Mouse (Mus musculus): ENCODE measurements around the gene Flnb. TPM values are rescaled to one million over a fixed set of nuclear protein-coding genes. Genes with fewer than 3 reads are reported as not detected.

Gene Flnb
- polyA plus RNA-seq, 1 experiment from 2014 or later: 35.0 TPM

DNA sequence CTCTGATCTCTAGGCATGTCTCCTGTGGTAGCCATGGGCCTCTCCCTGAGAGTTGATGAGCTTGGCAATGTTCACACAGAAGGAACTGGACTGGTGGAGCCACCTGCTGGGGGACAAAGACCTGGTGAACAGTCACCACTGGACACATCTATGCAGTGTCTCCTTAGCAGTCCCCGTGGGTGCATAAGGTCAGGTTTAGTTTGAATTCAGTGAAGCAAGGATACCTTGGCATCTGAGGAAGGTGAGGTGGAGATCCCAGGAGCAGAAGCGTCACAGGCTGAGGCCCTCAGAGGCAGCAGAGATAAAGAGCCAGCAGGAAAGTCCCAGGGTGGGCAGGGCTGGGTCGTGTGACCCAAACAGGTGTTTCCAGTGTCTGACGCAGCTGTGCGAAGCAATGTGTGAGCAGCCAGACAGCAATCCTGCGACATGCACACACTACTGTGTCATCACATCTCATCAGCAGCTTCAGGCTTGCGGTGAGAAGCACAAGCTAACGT, 176.6 kb downstream of the Flnb start, which contains the start of gene Dnase1l3:
Gene Dnase1l3 (minus strand): TSS at position 303 of the 497 bp plus-strand sequence.
- no peak for ATAC-seq (ENCODE audit: insufficient number of reproducible peaks, low FRiP score, low TSS enrichment, low read depth)

DNA sequence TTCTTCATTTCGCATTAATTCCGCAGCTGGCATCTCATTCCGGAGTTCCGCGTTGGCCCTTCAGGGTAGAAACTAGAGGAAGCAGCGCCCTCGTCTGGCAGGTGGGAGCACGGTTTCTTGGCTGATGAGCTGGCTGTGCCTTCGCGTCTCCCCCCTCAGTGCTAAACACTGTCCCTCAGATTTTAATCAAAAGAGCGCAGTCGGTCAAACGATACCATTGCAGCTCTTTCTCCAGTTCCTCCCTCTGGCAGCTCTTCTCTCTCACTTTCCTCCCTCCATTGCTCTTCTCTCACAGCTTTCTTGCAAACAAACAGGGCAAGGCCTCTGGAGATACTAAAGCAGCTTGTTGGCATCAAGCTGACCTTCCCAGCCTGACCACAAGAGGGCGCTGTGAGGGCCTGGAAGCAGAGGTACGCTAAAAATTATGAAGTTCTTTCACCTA, 179.5 kb downstream of the Flnb start:
- Histone ChIP-seq H3K9ac (ENCODE audit: low read length) (no peak overlapping the region; the same call in 1 of the 2 replicates), H3K27me3 (ENCODE audit: control insufficient read depth, insufficient read depth, low read length) (peaks cover 12% of the 10 kb centered on the region), H3K4me2 (ENCODE audit: low read depth, severe bottlenecking) (peak overlapping the region; percentile 35), H3K4me3 (ENCODE audit: low read depth, low read length) (no peak overlapping the region), H3K27ac (replicated peaks; ENCODE audit: low read depth, low read length) (no peak overlapping the region), H3K9me3 (ENCODE audit: control insufficient read depth, low read length) (no peaks in the 10 kb centered on the region), H3K36me3 (ENCODE audit: control insufficient read depth, insufficient read depth, low read length) (no peaks in the 10 kb centered on the region), H3K4me1 (ENCODE audit: control insufficient read depth, insufficient read depth, low read length) (no peaks in the 10 kb centered on the region)
- DNase-seq (ENCODE audit: low spot score): peak; percentile 93
- WGBS: 2% methylated on average over 15 of the region's 15 CpGs
- no peak for ATAC-seq (ENCODE audit: insufficient number of reproducible peaks, low FRiP score, low TSS enrichment, low read depth)

More for the DNA sequence above, 176.6 kb downstream of the Flnb start, which contains the start of gene Dnase1l3:
- no peak within 1 kb of the TSS for H3K4me3 ChIP-seq (ENCODE audit: low read depth, low read length)
- no peaks in the 10 kb centered on the region for H3K36me3 ChIP-seq (ENCODE audit: control insufficient read depth, insufficient read depth, low read length)
- no peak within 1 kb of the TSS for H3K4me2 ChIP-seq (ENCODE audit: low read depth, severe bottlenecking)
- peak; percentile 42 for DNase-seq (ENCODE audit: low spot score)
- no peaks in the 10 kb centered on the region for H3K9me3 ChIP-seq (ENCODE audit: control insufficient read depth, low read length)
- H3K27ac ChIP-seq (replicated peaks; ENCODE audit: low read depth, low read length): no peak within 1 kb of the TSS
- H3K27me3 ChIP-seq (ENCODE audit: control insufficient read depth, insufficient read depth, low read length): 0 out of 2 replicates have a peak, but pooled peaks cover 3% of the 10 kb centered on the region
- no peak within 1 kb of the TSS for H3K9ac ChIP-seq (ENCODE audit: low read length)
- H3K4me1 ChIP-seq (ENCODE audit: control insufficient read depth, insufficient read depth, low read length): no peaks in the 10 kb centered on the region
- WGBS: 68% methylated on average over 8 of the region's 8 CpGs

DNA sequence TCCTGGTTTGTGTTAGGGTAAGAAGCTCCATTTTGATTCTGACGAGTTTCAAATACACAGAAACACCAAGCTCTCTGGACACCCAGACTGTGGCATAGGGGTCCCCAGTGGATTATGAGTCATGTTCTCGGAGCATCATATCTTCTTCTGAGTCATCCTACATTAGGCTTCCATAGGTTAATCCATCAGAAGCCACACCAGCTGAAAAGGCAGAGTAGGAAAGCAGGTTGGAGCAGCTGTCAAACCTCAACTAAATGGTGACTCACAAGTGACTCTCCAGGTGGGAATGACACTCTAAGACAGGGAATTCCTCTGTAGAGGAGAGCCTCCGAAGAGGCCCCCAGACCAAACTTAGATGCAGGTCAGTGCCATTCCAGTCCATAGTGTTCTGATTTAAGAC, 181.3 kb downstream of the Flnb start:
- Histone ChIP-seq H3K27me3 (ENCODE audit: control insufficient read depth, insufficient read depth, low read length) (peaks cover 12% of the 10 kb centered on the region), H3K36me3 (ENCODE audit: control insufficient read depth, insufficient read depth, low read length) (no peaks in the 10 kb centered on the region), H3K4me2 (ENCODE audit: low read depth, severe bottlenecking) (no peak overlapping the region), H3K4me3 (ENCODE audit: low read depth, low read length) (no peak overlapping the region), H3K9ac (ENCODE audit: low read length) (no peak overlapping the region), H3K4me1 (ENCODE audit: control insufficient read depth, insufficient read depth, low read length) (peaks cover 3% of the 10 kb centered on the region; the same call in 1 of the 2 replicates), H3K9me3 (ENCODE audit: control insufficient read depth, low read length) (no peaks in the 10 kb centered on the region), H3K27ac (replicated peaks; ENCODE audit: low read depth, low read length) (no peak overlapping the region)
- DNase-seq (ENCODE audit: low spot score) (no peak), ATAC-seq (ENCODE audit: insufficient number of reproducible peaks, low FRiP score, low TSS enrichment, low read depth) (no peak)
- WGBS: 85% methylated on average over 3 of the region's 3 CpGs

DNA sequence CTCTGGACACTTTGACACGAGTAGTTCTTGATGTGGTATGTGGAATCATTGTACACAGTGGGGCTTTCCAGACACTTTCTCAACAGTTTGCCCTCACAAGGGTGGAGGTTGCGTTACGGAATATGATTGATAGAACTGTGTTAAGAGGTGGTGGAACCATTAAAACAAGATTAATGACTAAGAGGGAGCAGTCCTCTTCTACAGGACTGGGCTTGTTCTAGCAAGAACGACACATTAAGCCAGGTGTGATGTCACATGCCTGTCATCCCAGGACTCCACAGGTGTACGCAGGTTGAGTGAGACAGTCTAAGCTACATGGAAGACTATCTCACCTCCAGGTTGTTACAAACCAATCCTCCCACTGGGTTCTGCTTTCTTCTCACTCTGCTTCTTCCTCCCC, 181.7 kb downstream of the Flnb start:
- Histone ChIP-seq H3K9ac (ENCODE audit: low read length) (no peak overlapping the region), H3K4me3 (ENCODE audit: low read depth, low read length) (no peak overlapping the region), H3K9me3 (ENCODE audit: control insufficient read depth, low read length) (no peaks in the 10 kb centered on the region), H3K27me3 (ENCODE audit: control insufficient read depth, insufficient read depth, low read length) (peaks cover 14% of the 10 kb centered on the region), H3K36me3 (ENCODE audit: control insufficient read depth, insufficient read depth, low read length) (no peaks in the 10 kb centered on the region), H3K4me2 (ENCODE audit: low read depth, severe bottlenecking) (no peak overlapping the region), H3K4me1 (ENCODE audit: control insufficient read depth, insufficient read depth, low read length) (peaks cover 3% of the 10 kb centered on the region; the same call in 1 of the 2 replicates), H3K27ac (replicated peaks; ENCODE audit: low read depth, low read length) (no peak overlapping the region)
- ATAC-seq (ENCODE audit: insufficient number of reproducible peaks, low FRiP score, low TSS enrichment, low read depth) (no peak), DNase-seq (ENCODE audit: low spot score) (no peak)
- 69% methylated on average over 5 of the region's 5 CpGs for WGBS

DNA sequence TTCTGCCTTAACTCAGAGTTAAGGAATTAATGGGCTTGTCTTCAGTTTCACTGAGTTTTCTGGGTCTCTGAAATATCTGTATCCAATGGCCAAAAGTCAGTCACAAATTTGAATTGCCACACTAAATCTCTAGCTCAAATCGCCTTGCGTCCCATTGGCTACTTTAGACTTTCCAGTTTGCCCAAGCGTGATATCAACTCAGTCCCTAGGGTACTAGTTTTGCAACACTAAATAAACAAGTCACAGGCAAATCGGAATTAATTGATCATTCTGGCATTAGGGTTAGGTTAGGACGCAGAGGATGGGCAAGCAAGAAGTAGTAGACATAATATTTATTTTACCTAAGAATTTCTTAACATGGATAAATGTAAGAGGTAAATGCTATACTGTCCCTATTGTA, 182.5 kb downstream of the Flnb start:
- Histone ChIP-seq H3K4me1 (ENCODE audit: control insufficient read depth, insufficient read depth, low read length) (peaks cover 3% of the 10 kb centered on the region; the same call in 1 of the 2 replicates), H3K9me3 (ENCODE audit: control insufficient read depth, low read length) (no peaks in the 10 kb centered on the region), H3K27me3 (ENCODE audit: control insufficient read depth, insufficient read depth, low read length) (peaks cover 14% of the 10 kb centered on the region), H3K4me3 (ENCODE audit: low read depth, low read length) (no peak overlapping the region), H3K36me3 (ENCODE audit: control insufficient read depth, insufficient read depth, low read length) (no peaks in the 10 kb centered on the region), H3K4me2 (ENCODE audit: low read depth, severe bottlenecking) (no peak overlapping the region), H3K9ac (ENCODE audit: low read length) (no peak overlapping the region), H3K27ac (replicated peaks; ENCODE audit: low read depth, low read length) (no peak overlapping the region)
- 85% methylated on average over 5 of the region's 5 CpGs for WGBS
- DNase-seq (ENCODE audit: low spot score) (no peak), ATAC-seq (ENCODE audit: insufficient number of reproducible peaks, low FRiP score, low TSS enrichment, low read depth) (no peak)

Other genes starting within 250 kb of the Flnb start
- gene Gm3558, start 249.4 kb upstream of the Flnb start, polyA plus RNA-seq (2014; fragmentation: Nextera tagmentation; extraction: Ambion mirVana): 0.57 and 1.0 TPM in 2 replicates
- not detected in 2 replicates for gene Gm10338, start 222.4 kb upstream of the Flnb start, polyA plus RNA-seq (2014; fragmentation: Nextera tagmentation; extraction: Ambion mirVana)
- gene Gm10128, start 174.0 kb upstream of the Flnb start, polyA plus RNA-seq (2014; fragmentation: Nextera tagmentation; extraction: Ambion mirVana): not detected in 2 replicates
- not detected in 2 replicates for gene Gm26661, start 26.4 kb upstream of the Flnb start, polyA plus RNA-seq (2014; fragmentation: Nextera tagmentation; extraction: Ambion mirVana)
- 0.31 TPM in 1 of 2 replicates, not detected in the other for gene Gm45521, start 139.3 kb downstream of the Flnb start, polyA plus RNA-seq (2014; fragmentation: Nextera tagmentation; extraction: Ambion mirVana)
- 0.04 TPM in 1 of 2 replicates, not detected in the other for gene Dnase1l3, start 176.6 kb downstream of the Flnb start, polyA plus RNA-seq (2014; fragmentation: Nextera tagmentation; extraction: Ambion mirVana)
- gene Abhd6, start 184.9 kb downstream of the Flnb start, polyA plus RNA-seq (2014; fragmentation: Nextera tagmentation; extraction: Ambion mirVana): 22.8 and 23.8 TPM in 2 replicates

Measured in limb, embryonic 11.5 days (tissue).